Mouse (Mus musculus) subcutaneous adipose tissue, adult 2 months (tissue): Measurements from ENCODE around the gene Slc1a4. TPM values are rescaled to one million over a fixed set of nuclear protein-coding genes. Genes with fewer than 3 reads are reported as not detected.

Source experiments
- polyA plus RNA-seq: library from polyadenylated mRNA; depleted of rRNA; stranded (reverse); fragments of >200 nt; gene quantifications from 2 replicates; pipeline ENCODE4 v1.2.3, GENCODE M21; 2012; ENCODE audit warnings: low replicate concordance; rRNA removed

The Slc1a4 gene
- 3.4 and 7.0 TPM in 2 replicates for polyA plus RNA-seq

GRCm38 (mm10) chr11:20332561-20333514 is at the start of gene Slc1a4:
Gene Slc1a4 (minus strand): TSS chr11:20332713.

Other genes with a start within 250 kb of the Slc1a4 start
- 27.3 and 30.8 TPM in 2 replicates for gene Actr2, start 219.8 kb downstream of the Slc1a4 start, polyA plus RNA-seq
- 66.4 and 76.2 TPM in 2 replicates for gene Rab1a, start 131.3 kb downstream of the Slc1a4 start, polyA plus RNA-seq
- gene Cep68, start 83.3 kb downstream of the Slc1a4 start, polyA plus RNA-seq = 17.3 and 27.5 TPM in 2 replicates
- gene Sertad2, start 210.5 kb upstream of the Slc1a4 start, polyA plus RNA-seq = 13.9 and 26.3 TPM in 2 replicates